Mouse (Mus musculus): ENCODE results near the gene 2210016F16Rik.
"Not testable (repeated sequence)": the region's sequence is repeated elsewhere in the genome, so short reads cannot be mapped to it uniquely, and the experiment has no call there.

The 2210016F16Rik gene

GRCm38 (mm10) chr13:58384779-58385546 lies at the start of gene 2210016F16Rik:
2210016F16Rik (minus strand) TSS chr13:58385225.
- DNase-seq = peak; percentile 87

GRCm38 (mm10) chr13:58423061-58423660 lies 38.1 kb upstream of the 2210016F16Rik start:
- DNase-seq = no peak

GRCm38 (mm10) chr13:58422242-58422641 lies 37.2 kb upstream of the 2210016F16Rik start:
- DNase-seq = no peak

GRCm38 (mm10) chr13:58421026-58421425 lies 36.0 kb upstream of the 2210016F16Rik start:
- DNase-seq = no peak

DNA sequence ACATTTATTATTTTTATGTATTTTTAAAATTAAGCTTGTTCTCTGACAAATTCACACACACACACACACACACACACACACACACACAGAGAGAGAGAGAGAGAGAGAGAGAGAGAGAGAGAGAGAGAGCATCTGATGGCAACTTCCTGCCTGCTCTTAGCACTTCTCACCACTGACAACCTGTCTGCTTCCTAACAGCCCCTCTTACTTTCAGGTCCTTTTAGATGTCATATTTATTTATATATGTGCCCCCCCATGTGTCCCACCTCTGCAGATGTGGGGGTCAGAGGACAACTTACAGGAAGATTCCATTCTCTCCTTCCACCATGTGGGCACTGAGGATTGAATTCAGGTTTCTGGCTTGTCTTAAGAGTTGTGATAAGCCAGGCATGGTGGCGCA lies 34.2 kb upstream of the 2210016F16Rik start:
- no peak for DNase-seq

DNA sequence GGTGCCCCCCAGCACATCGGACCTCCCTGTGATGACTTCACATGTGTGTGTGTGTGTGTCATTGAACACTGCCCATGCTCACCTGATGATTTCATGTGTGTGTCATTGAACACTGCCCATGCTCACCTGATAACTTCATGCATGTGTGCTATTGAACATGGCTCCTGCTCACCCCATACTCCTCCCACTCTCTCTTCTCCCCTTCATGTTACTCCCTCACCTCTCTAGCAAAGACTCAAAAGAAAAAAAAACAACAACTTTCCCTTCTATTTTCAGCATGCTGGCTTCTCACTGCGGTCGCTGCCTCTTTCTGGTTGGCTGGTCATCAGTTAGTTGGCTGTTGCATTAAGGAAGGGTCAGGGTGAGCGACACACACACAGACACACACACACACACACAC lies 33.6 kb upstream of the 2210016F16Rik start:
- no peak for DNase-seq

DNA sequence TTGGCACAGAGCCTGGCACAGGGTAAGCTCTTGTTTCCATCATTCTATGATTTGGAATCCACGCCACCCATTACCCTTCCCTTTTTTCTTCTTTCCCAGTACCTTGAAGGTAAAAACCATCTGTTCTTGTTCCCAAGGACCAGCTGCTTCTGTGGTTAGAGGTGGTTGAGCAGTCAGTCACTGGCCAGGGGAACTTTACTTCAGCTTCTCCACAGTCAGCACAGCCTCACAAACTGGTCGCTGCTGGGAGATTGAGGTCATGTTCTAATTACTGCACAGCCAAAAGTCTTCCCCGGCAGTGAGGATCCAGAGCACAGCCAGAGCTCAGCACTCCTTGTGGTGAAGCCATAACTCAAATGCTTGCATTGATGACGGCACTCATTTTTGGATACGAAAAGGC lies 30.8 kb upstream of the 2210016F16Rik start:
- no peak for DNase-seq

DNA sequence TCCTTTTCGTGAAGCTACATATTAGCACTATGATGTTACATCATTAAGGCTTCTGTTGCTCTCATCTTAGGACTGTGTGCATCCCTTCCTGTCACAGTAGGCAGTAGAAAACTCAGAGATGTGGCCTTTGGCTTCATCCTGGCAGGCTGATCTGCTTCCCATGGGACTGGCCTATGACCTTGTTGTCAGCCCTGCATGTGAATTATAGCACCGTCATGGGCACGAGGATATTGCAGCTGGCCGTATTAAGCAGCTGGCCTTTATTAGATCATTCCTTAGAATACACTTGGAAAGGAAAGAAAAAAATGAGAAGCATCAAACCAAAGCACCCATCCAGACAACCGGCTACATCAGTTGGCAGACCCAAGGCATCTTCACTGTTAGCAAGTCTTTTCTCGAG lies 30.3 kb upstream of the 2210016F16Rik start:
- DNase-seq = no peak

DNA sequence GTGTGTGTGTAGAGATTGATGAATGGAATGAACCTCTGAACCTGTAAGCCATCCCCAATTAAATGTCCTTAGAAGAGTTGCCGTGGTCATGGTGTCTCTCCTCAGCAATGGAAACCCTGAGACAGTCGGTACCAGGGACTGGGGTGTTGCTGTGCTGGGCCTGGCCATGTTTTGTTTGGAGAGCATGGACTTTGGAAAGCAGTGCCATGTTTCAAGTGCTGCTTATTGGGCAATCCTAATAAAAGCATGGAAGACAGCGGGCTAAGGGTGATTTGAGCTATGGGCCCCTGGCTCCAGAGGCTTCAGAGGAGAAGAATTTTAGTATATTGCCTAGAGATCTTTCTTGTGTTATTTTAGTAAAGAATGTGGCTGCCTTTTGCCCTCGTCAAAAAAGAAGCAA lies 26.0 kb upstream of the 2210016F16Rik start:
- DNase-seq = no peak

- DNase-seq = not testable (repeated sequence)
These were observed 18.2 kb upstream of the 2210016F16Rik start, which contains the start of gene Hnrnpk for GRCm38 (mm10) chr13:58403243-58403642. Hnrnpk (minus strand) TSS chr13:58403343.

GRCm38 (mm10) chr13:58402744-58403110 lies 17.7 kb upstream of the 2210016F16Rik start:
- no peak for DNase-seq

GRCm38 (mm10) chr13:58402003-58402743 lies 17.1 kb upstream of the 2210016F16Rik start, which contains the start of gene Rmi1:
Rmi1 (plus strand) TSS chr13:58402248.
- DNase-seq = peak; percentile 99

- DNase-seq = peak; percentile 91
These were observed 16.3 kb upstream of the 2210016F16Rik start for GRCm38 (mm10) chr13:58401135-58402002.

- peak; percentile 39 for DNase-seq
These were observed 15.6 kb upstream of the 2210016F16Rik start for GRCm38 (mm10) chr13:58400576-58400975.

DNA sequence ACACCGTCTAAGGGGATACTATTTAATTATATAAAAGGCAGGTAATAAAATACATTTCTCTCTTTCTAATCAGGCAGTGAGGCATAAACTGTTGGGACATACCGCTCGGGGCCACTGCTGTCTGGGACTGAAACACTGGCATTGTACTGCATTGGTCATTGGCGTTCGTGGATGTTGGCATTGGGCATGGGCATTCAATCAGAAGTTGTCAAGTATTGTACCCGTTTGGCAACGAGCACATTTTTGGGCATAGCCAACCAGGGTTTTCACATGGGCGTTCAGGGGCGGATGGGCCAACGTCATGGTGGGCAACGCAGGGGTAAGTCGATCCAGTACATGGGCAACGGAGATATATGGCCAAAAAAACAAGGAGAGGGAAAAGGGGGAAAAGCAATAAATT lies 12.6 kb upstream of the 2210016F16Rik start:
- no peak for DNase-seq

DNA sequence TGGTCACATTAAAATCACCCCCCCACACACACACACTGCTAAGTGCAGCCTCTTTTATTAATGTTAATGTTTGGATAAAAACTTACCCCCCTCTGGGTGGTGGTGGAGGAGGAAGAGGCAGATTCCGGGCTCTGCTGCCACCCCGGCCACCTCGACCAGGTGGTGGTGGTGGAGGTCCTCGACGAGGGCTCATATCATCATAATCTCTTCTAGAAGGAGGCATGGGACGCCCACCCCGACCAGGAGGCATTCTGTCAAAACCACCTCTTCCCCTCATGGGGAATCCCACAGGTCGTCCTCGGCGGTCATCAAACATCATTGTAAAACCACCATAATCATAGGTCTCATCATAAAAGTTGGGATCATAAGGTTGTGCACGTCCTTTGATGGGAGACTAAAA lies 9.4 kb upstream of the 2210016F16Rik start:
- not testable (repeated sequence) for DNase-seq

- peak; percentile 12 for DNase-seq
These were observed 4.4 kb upstream of the 2210016F16Rik start for GRCm38 (mm10) chr13:58389324-58389951.

GRCm38 (mm10) chr13:58388379-58388778 lies 3.4 kb upstream of the 2210016F16Rik start:
- no peak for DNase-seq

- peak; percentile 79 for DNase-seq
These were observed 2.9 kb upstream of the 2210016F16Rik start for GRCm38 (mm10) chr13:58387948-58388347.

DNA sequence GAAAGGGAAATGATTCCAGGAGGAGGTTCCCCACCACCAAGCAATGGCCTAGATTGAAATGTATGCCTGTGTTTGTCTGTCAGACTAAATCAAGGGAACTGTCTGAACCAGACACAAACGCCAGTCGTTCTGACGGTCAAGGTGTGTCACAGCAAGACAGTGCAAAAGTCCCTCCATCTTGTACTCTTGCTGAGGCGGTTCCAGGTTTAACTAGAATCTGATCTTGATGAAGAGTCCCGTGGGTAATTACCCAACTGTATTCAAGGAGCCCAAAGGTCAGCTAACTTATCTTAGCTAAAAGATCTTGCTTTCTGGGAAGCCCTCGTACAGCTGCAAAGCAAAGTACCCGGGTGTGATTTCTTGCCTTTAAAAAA lies 509 bp upstream of the 2210016F16Rik start:
- no peak for DNase-seq

GRCm38 (mm10) chr13:58384371-58384770 lies 654 bp downstream of the 2210016F16Rik start:
- DNase-seq = no peak

GRCm38 (mm10) chr13:58373153-58373470 lies 11.9 kb downstream of the 2210016F16Rik start:
- no peak for DNase-seq

Data from embryo, embryonic 11 days (tissue).